Mouse (Mus musculus) frontal cortex, postnatal 14 days (tissue): ENCODE measurements around the gene Asah2.

Source experiments
- DNase-seq, 2 experiments: peaks; one replicate each; pipeline ENCODE4 v3.0.0; 2022; ENCODE audit warnings: low spot score in 2 of 2

The Asah2 gene

GRCm38 (mm10) chr19:31971998-31972397 lies 136.0 kb downstream of the Asah2 start:
- peak; percentile 47 to 82 for DNase-seq

GRCm38 (mm10) chr19:31971405-31971804 lies 136.6 kb downstream of the Asah2 start:
- DNase-seq = no peak

GRCm38 (mm10) chr19:31967933-31968532 lies 140.0 kb downstream of the Asah2 start:
- DNase-seq = no peak

- DNase-seq = no peak
These were observed 144.9 kb downstream of the Asah2 start for GRCm38 (mm10) chr19:31963147-31963546.

GRCm38 (mm10) chr19:31960434-31960833 lies 147.6 kb downstream of the Asah2 start:
- no peak for DNase-seq

DNA sequence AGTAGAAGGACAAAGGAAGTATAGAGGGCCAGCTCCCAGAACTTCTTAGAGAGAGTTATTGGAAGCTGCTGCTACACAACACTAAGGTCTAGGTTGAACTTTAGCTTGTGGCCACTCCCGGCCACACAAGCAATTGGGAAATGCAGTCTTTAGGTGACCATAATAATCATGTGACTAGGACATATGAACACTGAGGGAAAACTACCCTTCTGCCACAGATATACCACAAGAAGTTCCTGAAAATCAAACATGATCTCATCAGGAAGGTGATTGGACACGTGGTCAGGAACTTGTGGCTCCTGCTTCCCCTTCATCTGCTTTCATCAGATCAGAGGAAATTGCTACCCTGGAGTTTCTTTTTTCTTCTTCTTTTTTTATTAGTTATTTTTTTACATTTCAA lies 151.7 kb downstream of the Asah2 start:
- no peak for DNase-seq

GRCm38 (mm10) chr19:31954696-31955095 lies 153.3 kb downstream of the Asah2 start:
- no peak for DNase-seq

DNA sequence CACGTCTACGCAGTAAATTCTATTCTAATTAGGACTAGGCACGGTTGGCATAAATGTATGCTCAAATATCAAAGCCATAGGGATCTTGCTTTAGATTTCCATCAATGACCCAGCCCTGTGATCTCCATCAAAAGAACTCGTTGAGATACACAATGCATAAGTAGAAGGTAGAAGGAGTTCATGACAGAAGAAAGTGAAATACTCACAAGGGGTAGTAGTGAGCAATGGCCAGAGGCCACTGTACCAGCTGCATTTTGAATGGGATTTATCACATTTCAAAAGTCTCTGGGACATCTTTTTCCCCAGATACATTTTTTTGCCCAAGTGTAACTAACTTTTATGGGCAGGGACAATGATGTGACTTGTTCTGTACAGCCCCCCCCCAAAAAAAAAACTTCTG lies 153.7 kb downstream of the Asah2 start:
- no peak for DNase-seq

- no peak for DNase-seq
These were observed 154.2 kb downstream of the Asah2 start for GRCm38 (mm10) chr19:31953799-31954198.

GRCm38 (mm10) chr19:31950793-31951489 lies 157.1 kb downstream of the Asah2 start:
- DNase-seq = no peak
